Mouse (Mus musculus) left cerebral cortex, postnatal 36 days (tissue): ENCODE results near the gene Pik3r3. TPM values are rescaled to one million over a fixed set of nuclear protein-coding genes. Genes with fewer than 3 reads are reported as not detected.
"Not testable (repeated sequence)": the region's sequence is repeated elsewhere in the genome, so short reads cannot be mapped to it uniquely, and the experiment has no call there.

ENCODE experiments used
- DNase-seq, 2 experiments: peaks; one replicate each; pipeline ENCODE4 v3.0.0; 2021 to 2022; ENCODE audit warnings: low spot score in 2 of 2, mixed read lengths in 1 of 2
- intact Hi-C: fragments of 180-260 bp; cut with DNase I; formaldehyde crosslinking; loops from one replicate; pipeline ENCODE4 v1.15.1; 2025
- total RNA-seq, 2 experiments: library from RNA; stranded (reverse); gene quantifications; 2 replicates each; pipeline ENCODE4 v1.2.3; 2021

Pik3r3 gene
- total RNA-seq, 2 experiments from 2014 or later: 40.3 to 42.0 TPM

DNA sequence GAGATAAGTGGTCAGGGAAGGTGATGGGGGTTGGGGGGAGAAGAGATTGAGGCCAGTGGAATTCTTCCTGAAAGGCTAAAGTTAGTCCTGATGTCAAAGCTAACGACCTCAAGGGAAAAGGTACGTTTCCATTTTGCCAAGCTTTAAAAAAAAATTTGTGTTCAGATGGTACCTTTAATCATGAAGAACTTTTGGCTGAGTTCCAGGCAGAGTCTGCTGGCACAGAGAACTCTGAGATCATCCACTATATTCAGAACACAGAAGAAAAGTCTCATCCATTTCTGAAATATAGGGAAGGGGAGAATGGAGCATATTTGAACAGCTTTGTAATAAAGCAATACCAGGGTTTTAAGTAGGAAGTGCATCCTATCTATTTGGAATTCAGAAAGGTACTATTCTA lies 4.4 kb upstream of the Pik3r3 start:
- DNase-seq: no peak
- intact Hi-C loops: loop anchor here (2.0 kb wide), 1 partner anchor 46 kb away; no protein-coding TSS in a partner anchor

DNA sequence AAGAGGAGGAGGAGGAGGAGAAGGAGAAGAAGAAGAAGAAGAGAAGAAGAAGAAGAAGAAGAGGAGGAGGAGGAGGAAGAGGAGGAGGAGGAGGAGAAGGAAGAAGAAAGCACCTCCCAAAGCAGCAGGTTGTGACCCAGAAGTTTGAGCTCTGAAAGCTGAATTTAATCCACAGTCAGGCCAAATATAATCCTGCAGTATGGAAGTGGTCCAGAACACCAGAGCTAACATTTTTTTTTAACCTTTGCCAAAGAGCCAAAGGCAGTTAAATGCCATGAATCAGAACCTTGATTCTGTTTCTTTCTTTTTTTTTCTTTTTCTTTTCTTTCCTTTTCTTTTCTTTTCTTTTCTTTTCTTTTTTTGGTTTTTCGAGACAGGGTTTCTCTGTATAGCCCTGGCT lies 3.8 kb upstream of the Pik3r3 start:
- intact Hi-C loops: loop anchor here (2.0 kb wide), 1 partner anchor 47 kb away; no protein-coding TSS in a partner anchor
- not testable (repeated sequence) for DNase-seq

DNA sequence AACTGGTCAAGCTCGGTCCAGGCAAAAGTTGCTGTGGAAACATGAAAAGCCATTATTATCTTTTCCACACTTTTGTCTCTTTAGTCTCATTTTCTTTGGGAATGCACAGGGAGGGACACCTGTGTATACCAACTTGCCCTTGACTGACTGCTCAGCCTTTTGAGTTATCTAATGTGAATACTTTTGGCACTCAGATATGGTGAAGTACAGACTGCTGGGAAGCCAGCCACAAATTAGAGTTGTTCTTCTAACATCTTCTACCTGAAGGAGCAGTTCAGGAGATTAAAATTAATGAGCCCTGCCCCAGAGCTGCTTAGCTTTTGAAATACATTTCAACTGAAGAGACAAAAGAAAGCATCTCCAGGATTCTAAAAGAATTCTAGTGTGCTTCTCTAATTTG lies 2.4 kb upstream of the Pik3r3 start:
- intact Hi-C loops: no loop called here
- no peak for DNase-seq

DNA sequence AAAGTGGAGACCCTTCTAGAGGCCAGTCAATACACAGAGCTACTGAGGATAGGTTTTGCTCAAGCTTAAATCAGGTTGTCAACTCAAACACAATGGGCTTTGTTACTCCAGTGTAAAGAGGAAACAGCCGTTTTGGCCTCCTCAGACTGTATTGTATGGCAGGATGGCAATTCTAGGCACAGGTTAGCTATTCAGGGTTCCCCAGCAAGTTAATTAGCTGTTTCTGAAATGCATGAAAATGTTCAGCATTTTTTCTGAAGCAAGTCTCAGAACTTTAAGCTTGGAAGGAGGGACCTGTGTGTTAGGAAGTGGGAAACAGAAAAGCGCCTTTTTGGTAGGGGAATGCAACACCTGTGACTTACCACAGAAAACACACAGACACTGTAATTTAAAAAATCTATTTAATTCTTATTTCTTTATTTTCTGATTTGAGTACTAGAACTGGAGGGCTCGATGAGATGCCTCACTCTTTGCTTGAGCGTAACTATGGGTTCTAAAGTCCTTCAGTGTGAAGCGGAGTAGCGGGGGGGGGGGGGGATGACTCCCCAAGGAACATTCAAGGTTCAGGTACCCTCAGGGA lies 1.3 kb upstream of the Pik3r3 start:
- intact Hi-C loops: no loop called here
- no peak for DNase-seq

DNA sequence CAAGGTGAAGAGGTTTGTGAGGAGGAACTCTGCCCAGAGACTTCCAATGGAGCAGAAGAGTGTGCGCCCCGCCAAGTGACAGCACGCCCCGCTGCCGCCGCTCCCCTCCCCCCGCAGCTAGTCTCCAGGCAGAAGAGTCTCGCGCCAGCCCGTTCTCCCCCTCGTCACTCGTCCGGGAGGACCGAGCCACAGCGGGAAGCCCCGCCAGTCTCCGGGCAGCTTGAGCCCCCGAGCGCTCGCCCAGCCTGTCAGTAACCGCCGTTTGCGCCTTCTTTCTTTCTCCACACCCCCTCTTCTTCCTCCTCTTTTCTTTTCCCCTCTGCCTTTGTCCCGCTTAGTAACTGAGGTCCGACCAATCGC lies 658 bp upstream of the Pik3r3 start:
- no peak for DNase-seq
- intact Hi-C loops: loop anchor here (1.0 kb wide), 1 partner anchor 44 kb away; no protein-coding TSS in a partner anchor

DNA sequence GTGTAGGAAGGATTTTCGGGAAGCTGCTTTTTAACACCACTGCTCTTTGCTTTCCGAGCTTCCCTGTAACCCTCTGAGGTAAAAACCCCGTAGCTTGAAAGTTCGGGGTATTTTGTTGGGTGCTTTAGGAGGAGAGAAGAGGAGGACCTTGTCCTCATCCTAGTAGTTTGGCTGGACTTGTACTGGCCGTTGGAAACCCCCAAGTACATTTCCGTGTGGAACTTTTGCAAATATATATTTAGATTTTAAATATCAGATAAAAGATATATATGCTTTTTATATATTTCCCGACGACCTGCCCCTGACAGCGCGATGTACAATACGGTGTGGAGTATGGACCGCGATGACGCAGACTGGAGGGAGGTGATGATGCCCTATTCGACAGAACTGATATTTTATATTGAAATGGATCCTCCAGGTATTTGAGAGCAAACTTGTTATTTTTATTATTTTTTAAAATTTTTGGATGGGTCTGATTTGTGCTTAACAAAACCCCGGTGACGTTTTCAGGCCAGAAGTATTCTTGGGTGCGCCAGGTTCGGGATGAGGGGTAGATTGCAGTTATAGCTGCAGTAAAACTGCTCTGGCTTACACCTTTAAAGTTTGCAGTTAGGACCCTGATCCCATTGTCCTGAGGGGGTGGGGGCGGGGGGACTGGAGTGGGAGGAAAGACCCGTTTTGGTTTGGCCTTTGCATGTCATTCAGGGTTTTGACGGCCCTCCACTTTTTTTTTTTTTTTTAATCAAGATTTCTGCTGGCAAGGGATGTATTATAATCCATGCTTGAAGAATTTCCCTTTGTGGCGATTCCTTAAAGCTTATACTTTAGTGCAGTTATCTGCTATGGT lies 801 bp downstream of the Pik3r3 start:
- peak in 1 of 2 experiments; percentile 24 for DNase-seq
- intact Hi-C loops: loop anchor here (1.0 kb wide), 1 partner anchor 46 kb away; no protein-coding TSS in a partner anchor

DNA sequence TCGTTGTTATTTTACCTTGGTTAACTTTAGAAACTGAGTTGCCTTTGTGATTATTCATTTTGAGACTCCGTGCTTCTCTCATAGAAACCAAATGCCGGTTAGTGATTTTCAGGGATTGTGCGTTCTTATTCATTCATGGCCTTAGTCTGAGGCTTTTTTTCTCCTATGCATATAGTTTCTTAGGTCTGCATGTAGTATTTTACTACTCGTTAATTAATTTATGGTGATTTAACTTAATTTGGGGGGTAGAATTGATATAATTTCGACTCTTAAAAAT lies 1.4 kb downstream of the Pik3r3 start:
- intact Hi-C loops: no loop called here
- DNase-seq: no peak

DNA sequence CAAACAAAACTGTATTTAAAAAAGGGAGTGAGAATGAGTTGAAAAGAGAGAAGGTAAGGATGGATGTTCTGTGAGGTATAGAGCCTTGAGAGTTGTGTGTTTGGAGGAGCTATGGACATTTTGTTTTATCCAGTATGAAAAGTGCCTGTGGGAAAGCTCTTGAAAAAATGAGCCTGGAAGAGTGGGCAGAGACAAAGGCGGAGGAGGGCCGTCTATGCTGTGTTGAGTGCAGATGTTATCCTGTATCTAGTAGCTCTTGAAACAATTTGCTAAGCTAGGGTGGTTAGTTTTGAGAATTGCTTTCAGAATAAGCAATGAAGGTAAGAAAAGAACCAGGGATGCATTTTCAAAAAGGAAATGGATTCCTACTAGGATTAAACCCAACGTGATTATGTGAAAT lies 22.0 kb downstream of the Pik3r3 start:
- DNase-seq: peak in 1 of 2 experiments; percentile 13

DNA sequence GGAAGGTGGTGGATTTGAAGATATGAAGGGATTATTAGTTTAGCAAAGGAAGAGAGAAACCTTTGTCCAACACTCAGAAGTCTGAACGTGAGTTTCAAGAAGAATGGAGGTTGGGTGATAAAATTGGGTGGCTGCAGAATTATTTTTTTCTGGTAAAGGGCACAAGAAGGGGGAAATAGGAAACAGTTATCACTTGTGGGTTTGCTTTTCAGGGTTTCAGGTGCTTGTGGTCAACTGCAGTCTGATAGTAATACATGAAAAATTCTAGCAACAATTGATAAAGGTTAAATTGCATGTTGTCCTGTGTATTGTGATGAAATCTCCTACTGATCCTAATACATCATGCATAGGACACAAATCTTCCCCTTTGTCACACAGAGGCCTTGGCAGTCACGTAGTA lies 22.8 kb downstream of the Pik3r3 start:
- no peak for DNase-seq
- intact Hi-C loops: no loop called here

More for the DNA sequence above, 22.0 kb downstream of the Pik3r3 start:
- intact Hi-C loops: no loop called here

DNA sequence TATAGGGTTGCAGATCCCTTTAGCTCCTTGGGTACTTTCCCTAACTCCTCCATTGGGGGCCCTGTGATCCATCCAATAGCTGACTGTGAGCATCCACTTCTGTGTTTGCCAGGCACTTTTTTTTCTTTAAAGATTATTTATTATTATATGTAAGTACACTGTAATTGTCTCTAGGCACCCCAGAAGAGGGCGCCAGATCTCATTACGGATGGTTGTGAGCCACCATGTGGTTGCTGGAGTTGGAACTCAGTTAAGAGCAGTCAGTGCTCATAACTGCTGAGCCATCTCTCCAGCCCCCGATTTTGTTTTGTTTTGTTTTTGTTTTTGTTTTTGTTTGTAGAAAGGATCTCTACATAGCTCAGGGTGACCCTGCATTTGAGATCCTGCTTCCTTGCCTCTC lies 24.5 kb downstream of the Pik3r3 start:
- intact Hi-C loops, DNase-seq: not testable (repeated sequence)

DNA sequence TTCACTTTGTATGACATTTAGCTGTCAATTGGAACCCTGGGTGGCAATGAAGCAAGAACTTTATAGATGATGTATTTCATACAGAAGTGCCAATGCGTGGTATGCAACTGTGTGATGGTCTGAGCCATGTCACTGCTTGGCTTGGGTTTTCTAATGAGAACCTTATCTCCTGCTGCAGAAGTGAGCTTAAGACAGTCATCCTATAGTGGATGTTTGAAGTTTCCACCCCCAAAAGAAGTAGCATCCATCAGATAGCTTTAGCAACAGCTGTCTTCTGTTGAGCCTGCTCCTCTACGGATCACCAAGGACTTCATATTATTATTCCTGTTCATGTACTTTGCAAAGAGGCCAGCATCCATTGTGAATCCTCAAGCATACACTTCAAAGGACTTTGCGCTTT lies 28.6 kb downstream of the Pik3r3 start:
- intact Hi-C loops: no loop called here
- DNase-seq: no peak

DNA sequence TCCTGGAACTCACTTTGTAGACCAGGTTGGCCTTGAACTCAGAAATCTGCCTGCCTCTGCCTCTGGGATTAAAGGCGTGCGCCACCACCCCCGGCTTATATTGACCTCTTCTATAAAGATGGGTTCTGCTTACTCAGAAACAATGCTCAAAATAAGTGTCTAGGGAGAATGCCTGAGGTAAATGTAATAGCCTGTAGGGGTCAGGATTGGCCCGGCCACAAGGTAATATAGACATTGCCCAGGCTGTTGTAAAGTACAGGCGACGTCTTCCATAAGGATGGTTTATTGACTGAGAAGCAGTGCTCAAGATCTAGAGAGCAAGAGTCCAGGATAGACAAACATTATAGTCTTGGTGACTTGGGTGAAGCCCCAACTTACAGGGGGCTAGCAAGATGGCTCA lies 46.8 kb downstream of the Pik3r3 start:
- intact Hi-C loops: no loop called here
- no peak for DNase-seq

DNA sequence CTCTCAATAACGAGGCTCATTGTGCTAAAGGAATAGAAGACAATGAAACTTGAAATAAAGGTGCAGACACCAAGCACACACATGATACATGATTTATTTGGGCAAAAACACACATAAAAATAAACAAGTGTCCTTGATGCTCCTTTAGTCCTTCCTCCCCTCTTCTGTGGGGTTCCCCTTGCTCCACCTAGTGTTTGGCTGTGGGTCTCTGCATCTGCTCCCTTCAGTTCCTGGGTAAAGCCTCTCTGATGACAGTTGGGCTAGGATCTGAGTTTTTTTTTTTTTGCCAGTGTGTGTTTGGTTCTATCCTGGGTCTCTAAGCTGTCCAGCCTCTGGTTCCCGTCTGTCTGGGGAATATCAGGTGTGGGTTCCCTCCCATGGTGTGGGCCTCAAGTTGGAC lies 60.8 kb downstream of the Pik3r3 start:
- no peak for DNase-seq
- intact Hi-C loops: loop anchor here (2.0 kb wide), 1 partner anchor 113 kb away; no protein-coding TSS in a partner anchor

DNA sequence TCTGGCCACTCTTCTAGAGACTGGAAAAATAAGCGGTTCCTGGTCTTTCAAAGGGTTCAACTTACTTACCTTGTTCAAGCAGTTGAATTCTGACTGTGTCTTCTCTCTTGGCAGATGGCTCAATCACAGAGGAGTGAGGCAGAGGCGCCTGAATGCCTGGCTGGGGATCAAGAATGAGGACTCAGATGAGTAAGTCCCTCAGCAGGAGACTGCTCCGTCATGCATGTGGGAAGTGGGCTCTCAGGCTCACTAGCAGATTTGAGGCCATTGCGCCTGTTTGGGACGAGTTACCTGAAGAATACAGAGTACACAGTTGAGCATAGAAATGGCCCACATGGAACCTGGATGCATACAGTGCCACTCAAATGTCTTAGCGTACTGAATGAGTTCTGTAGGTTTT lies 70.1 kb downstream of the Pik3r3 start:
- peak; percentile 36 to 49 for DNase-seq

DNA sequence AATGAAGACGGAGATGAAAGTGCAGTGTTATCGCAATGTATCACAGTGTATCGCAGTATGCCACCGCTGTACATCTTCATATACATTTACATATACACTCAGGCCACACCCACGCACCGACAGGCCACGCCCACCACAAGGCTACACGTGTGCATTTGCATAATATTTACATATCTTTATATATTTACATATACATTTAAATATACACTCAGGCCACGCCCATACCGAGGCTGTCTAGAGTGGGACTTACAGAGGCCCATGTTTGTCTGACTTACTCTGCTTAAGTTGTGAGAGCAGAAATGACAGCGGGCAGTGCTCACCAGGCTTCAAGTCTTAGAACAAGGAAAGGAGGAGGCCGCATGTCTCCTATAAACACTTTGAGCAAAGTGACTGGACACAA lies 71.9 kb downstream of the Pik3r3 start:
- DNase-seq: no peak
- intact Hi-C loops: no loop called here

More for the DNA sequence above, 70.1 kb downstream of the Pik3r3 start:
- intact Hi-C loops: no loop called here

DNA sequence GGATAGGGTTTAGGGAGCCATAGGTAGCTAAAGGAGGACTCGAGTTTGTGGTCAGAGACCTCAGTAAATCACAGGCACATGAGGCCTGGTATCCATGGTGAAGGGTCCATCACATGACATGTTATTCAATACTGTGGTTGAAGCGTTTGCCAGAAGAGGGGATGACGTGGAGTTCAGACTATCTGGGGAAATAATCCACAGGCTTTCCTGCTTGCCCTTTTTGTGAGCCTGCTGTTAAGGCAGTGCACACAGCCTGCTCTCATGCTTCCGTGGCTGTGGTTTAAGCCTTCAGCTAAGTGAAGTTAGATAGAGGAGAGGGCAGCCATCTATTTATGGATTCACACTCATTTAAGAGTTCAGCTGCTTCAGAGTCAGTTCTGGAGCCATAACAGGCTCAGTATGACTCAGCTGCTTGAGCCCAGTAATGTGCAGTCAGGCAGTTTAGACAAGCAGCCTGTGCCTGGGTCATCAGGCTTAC lies 79.5 kb downstream of the Pik3r3 start:
- DNase-seq: no peak
- intact Hi-C loops: no loop called here

DNA sequence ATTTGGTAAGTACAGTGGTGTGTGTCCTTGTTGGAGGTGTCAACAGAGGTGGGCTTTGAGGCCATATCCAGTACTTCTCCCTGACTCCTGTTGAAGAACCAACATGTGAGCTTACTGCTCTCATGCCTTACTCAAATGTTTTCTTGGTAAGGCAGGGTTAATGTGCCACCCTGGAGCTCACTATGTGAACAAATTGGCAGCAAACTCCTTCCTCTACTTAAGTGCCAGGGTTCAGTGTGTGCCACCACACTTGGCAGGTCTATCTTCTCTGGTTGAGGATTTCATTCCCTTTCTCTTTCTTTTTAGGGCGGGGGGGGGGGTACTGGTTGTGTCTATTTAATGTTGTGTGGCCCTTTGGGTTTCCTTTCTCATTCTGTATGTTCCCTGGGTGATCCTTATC lies 83.1 kb downstream of the Pik3r3 start:
- intact Hi-C loops: no loop called here
- DNase-seq: no peak

DNA sequence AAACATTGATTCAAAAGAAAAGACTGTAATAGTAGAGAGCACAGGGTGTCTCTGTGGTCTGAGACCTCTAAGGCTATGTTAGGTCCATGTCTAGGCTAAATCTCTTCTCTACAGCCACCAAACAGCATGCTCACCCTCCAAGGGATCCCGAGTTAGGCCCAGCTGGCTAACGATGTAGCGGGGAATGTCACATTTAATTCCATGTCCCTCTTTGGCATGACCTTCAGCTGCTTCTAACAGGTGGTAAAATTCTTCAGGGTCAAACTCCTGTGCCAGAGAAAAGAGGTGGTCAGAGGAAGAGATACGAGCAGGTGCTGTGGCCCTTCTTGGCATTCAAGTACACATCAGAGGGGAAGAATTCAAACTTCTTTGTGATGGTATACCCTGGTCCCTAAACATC lies 96.2 kb downstream of the Pik3r3 start:
- intact Hi-C loops: no loop called here
- no peak for DNase-seq

DNA sequence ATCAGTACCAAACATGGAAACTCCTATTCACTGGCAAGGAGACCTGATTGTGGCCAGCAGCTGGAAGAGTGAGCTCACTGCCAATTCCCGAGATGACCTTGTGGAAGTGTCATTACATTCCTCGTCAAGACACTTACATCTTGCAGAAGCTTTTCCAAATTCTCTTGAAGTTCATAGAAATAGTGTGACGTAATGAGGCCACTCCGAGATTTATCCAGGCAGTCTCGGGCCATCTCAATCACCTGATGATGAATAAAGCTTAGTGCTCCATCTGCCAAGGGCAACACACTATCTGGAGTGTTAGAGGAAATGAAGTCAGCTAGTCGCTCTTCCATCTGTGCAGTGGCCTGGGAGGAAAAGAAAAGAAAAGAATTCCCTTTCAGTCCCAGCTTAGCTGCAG lies 100.7 kb downstream of the Pik3r3 start:
- intact Hi-C loops: no loop called here
- no peak for DNase-seq

DNA sequence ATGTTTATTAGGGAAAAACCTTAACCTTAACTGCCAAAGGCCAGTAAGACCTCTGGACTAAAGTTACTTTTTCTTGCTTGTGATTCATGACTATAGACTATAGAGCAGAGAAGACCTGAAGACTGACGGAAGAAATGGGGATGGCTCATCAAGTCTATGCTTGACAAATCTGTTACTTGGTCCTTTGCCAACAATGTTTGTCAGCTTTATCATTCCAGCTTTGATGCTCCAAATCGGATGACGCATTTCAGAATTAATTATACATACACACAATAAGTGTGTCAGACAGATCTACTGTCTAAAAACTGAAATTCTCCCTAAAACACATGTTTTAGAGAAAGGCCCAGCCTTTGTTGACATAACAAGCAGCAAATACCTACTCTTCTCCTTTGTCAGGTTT lies 107.8 kb downstream of the Pik3r3 start:
- intact Hi-C loops: no loop called here
- DNase-seq: no peak

DNA sequence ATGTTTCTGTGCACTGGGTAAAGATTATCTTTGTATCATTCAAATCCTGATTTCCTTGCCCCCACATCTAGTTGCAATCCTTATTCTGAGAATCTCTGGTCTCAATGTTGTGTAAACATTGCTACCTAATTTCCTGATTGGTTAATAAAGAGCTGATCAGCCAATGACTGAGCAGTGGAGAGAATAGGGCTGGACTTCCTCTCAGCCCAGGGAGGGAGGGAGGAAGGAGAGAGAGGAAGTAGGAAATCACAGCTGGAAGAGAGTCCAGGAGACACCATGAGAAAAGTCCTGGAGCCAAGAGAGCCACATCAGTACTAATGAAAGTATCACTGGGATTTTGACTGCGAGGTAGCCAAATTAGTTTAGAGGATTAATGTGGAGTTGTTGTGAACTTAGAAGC lies 114.9 kb downstream of the Pik3r3 start:
- intact Hi-C loops: no loop called here
- no peak for DNase-seq
